Mouse (Mus musculus) left cerebral cortex, adult 9 months (tissue): ENCODE measurements around the gene Mamstr.

ENCODE experiments used
- DNase-seq, 2 experiments: peaks; one replicate each; pipeline ENCODE4 v3.0.0; 2022; ENCODE audit warnings: low spot score in 2 of 2

Gene Mamstr

GRCm38 (mm10) chr7:45692364-45692763 is 52.6 kb downstream of the Mamstr start:
- no peak for DNase-seq

- DNase-seq = no peak
Observed at GRCm38 (mm10) chr7:45693921-45694591, 54.3 kb downstream of the Mamstr start, which contains the start of gene Sec1. Sec1 (minus strand) TSS chr7:45694402.

- no peak for DNase-seq
Observed at GRCm38 (mm10) chr7:45695098-45695497, 55.3 kb downstream of the Mamstr start.
